Mouse (Mus musculus) embryonic facial prominence, embryonic 13.5 days (tissue): ENCODE data around the gene Elovl7. TPM values are rescaled to one million over a fixed set of nuclear protein-coding genes. Genes with fewer than 3 reads are reported as not detected.
A peak's percentile ranks its signal among the peaks of the same experiment; 100 is the strongest.

ENCODE experiments used
- ATAC-seq: fragments of 200-750 bp; cut with Nextera tagmentation; 2 replicates; pipeline ENCODE4 v1.8.0; 2017; ENCODE audit warnings: low read depth; ENCODE audit not compliant: insufficient number of reproducible peaks, insufficient read depth, low FRiP score, low TSS enrichment
- H3K27ac ChIP-seq: fragments of 300-500 bp; sonication (generic); 2 replicates; pipeline ENCODE4 v1.5.1; 2015; ENCODE audit warnings: moderate library complexity, mild to moderate bottlenecking, inconsistent platforms
- H3K27me3 ChIP-seq: fragments of 300-500 bp; sonication (generic); 2 replicates; pipeline ENCODE4 v1.6.1; 2015; ENCODE audit warnings: mild to moderate bottlenecking, inconsistent platforms
- H3K36me3 ChIP-seq: fragments of 300-500 bp; sonication (generic); 2 replicates; pipeline ENCODE4 v1.6.1; 2015; ENCODE audit warnings: mild to moderate bottlenecking, inconsistent platforms
- H3K4me1 ChIP-seq: fragments of 300-500 bp; sonication (generic); 2 replicates; pipeline ENCODE4 v1.6.1; 2015; ENCODE audit warnings: inconsistent platforms
- H3K4me2 ChIP-seq: fragments of 300-500 bp; sonication (generic); 2 replicates; pipeline ENCODE4 v1.6.1; 2015; ENCODE audit warnings: moderate library complexity, mild to moderate bottlenecking, inconsistent platforms
- H3K4me3 ChIP-seq: fragments of 300-500 bp; sonication (generic); 2 replicates; pipeline ENCODE4 v1.5.1; 2015; ENCODE audit warnings: mild to moderate bottlenecking, inconsistent platforms
- H3K9ac ChIP-seq: fragments of 300-500 bp; sonication (generic); 2 replicates; pipeline ENCODE4 v1.6.1; 2015; ENCODE audit warnings: mild to moderate bottlenecking, inconsistent platforms
- H3K9me3 ChIP-seq: fragments of 300-500 bp; sonication (generic); 2 replicates; pipeline ENCODE4 v1.6.1; 2016; ENCODE audit warnings: inconsistent platforms
- WGBS: fragments of 180-500 bp; shearing (Covaris S2); methylation state at CpG from one replicate; pipeline ENCODE4 v1.1.7; 2015; ENCODE audit warnings: mixed read lengths; 5-methylcytosine and 5-hydroxymethylcytosine counted together
- polyA plus RNA-seq: library from polyadenylated mRNA; unstranded; fragments of >200 nt; fragmentation: Nextera tagmentation; extraction: Ambion mirVana; gene quantifications from 2 replicates; pipeline ENCODE4 v1.2.1, GENCODE M21; 2015

The Elovl7 gene
- polyA plus RNA-seq, 1 experiment from 2014 or later = 3.3 TPM

GRCm38 (mm10) chr13:108207447-108207846, 6.8 kb upstream of the Elovl7 start:
- Histone ChIP-seq H3K9ac (no peak overlapping the region), H3K4me3 (no peak overlapping the region), H3K27me3 (no peaks in the 10 kb centered on the region), H3K9me3 (no peaks in the 10 kb centered on the region), H3K4me2 (no peak overlapping the region), H3K27ac (no peak overlapping the region), H3K36me3 (no peaks in the 10 kb centered on the region), H3K4me1 (no peaks in the 10 kb centered on the region)
- 85% methylated on average over 2 of the region's 2 CpGs for WGBS
- ATAC-seq = no peak

DNA sequence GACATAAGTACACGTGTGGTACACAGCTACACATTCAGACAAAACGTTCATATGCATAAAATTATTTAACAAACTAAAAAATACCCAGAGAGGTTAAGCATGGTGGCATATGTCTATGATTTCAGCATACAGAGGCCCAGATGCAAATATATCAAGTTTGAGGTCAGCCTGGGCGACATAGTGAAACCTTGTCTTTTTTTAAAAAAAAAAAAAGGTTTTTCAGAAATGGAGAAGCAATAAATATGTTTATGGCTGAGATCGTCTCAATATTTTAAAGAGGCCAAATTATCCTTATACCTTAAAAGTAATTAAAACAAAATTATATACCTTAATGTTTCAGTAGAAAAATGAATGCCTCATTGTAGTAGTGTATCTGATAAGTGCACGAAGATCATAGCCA, 6.1 kb upstream of the Elovl7 start:
- Histone ChIP-seq H3K4me3 (no peak overlapping the region), H3K27me3 (peaks cover 1% of the 10 kb centered on the region), H3K27ac (no peak overlapping the region), H3K9ac (no peak overlapping the region), H3K4me1 (no peaks in the 10 kb centered on the region), H3K36me3 (no peaks in the 10 kb centered on the region), H3K4me2 (no peak overlapping the region), H3K9me3 (no peaks in the 10 kb centered on the region)
- no peak for ATAC-seq
- 63% methylated on average over 5 of the region's 5 CpGs for whole genome bisulfite sequencing

- Histone ChIP-seq H3K27me3 (peaks cover 27% of the 10 kb centered on the region), H3K4me2 (no peak overlapping the region), H3K4me1 (peaks cover 12% of the 10 kb centered on the region), H3K36me3 (no peaks in the 10 kb centered on the region), H3K9me3 (no peaks in the 10 kb centered on the region), H3K4me3 (no peak overlapping the region), H3K9ac (no peak overlapping the region), H3K27ac (no peak overlapping the region)
- no peak for ATAC-seq
- WGBS = 92% methylated on average over 8 of the region's 8 CpGs
Observed at GRCm38 (mm10) chr13:108210960-108211359, 3.2 kb upstream of the Elovl7 start.

- Histone ChIP-seq H3K4me3 (no peak overlapping the region), H3K4me2 (no peak overlapping the region), H3K27me3 (peaks cover 41% of the 10 kb centered on the region), H3K4me1 (peaks cover 12% of the 10 kb centered on the region), H3K9me3 (no peaks in the 10 kb centered on the region), H3K36me3 (no peaks in the 10 kb centered on the region), H3K9ac (no peak overlapping the region), H3K27ac (no peak overlapping the region)
- 47% methylated on average over 5 of the region's 5 CpGs for WGBS
- ATAC-seq = no peak
Observed at GRCm38 (mm10) chr13:108212397-108213018, 1.7 kb upstream of the Elovl7 start.

GRCm38 (mm10) chr13:108214485-108215107, 392 bp downstream of the Elovl7 start:
- H3K27me3 ChIP-seq = peaks cover 53% of the 10 kb centered on the region
- H3K9ac ChIP-seq = peak overlapping the region; percentile 74
- no peaks in the 10 kb centered on the region for H3K9me3 ChIP-seq
- peak overlapping the region; percentile 100 for H3K4me2 ChIP-seq
- ATAC-seq = peak; percentile 65
- WGBS = under 1% methylated on average over 45 of the region's 50 CpGs
- H3K27ac ChIP-seq = no peak overlapping the region
- H3K4me3 ChIP-seq = peak overlapping the region; percentile 69
- H3K36me3 ChIP-seq = no peaks in the 10 kb centered on the region
- peaks cover 12% of the 10 kb centered on the region for H3K4me1 ChIP-seq

- H3K9me3 ChIP-seq = no peaks in the 10 kb centered on the region
- H3K4me2 ChIP-seq = peak overlapping the region; percentile 100
- no peaks in the 10 kb centered on the region for H3K36me3 ChIP-seq
- peaks cover 12% of the 10 kb centered on the region for H3K4me1 ChIP-seq
- peak overlapping the region; percentile 74 for H3K9ac ChIP-seq
- H3K27ac ChIP-seq = no peak overlapping the region
- WGBS = 3% methylated on average over 12 of the region's 12 CpGs
- peaks cover 56% of the 10 kb centered on the region for H3K27me3 ChIP-seq
- peak overlapping the region; percentile 69 for H3K4me3 ChIP-seq
- ATAC-seq = no peak
Observed at GRCm38 (mm10) chr13:108215231-108215780, 1.1 kb downstream of the Elovl7 start.

DNA sequence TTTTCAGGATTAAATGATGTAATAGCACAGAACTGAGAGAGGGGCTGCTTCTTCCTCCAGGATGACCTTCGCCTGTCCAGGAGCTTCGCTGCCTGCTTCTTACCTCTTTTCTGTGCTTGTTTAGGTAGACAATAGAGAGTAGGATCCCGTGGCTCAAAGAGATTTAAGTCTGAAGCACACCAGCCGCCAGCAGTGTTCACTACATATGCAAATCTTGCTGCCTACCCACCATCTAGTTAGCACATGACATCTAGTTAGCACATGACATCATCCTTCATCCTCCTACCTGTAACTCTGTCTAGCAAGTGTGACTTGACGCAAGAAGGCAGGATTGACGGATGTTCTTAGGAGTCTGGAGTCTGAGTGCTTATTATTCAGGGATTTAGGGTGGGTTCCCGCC, 5.6 kb downstream of the Elovl7 start:
- peaks cover 8% of the 10 kb centered on the region for H3K4me1 ChIP-seq
- H3K9ac ChIP-seq = no peak overlapping the region
- ATAC-seq = no peak
- H3K4me3 ChIP-seq = no peak overlapping the region
- H3K9me3 ChIP-seq = no peaks in the 10 kb centered on the region
- H3K27ac ChIP-seq = no peak overlapping the region
- peaks cover 41% of the 10 kb centered on the region for H3K27me3 ChIP-seq
- no peak overlapping the region for H3K4me2 ChIP-seq
- 75% methylated on average over 7 of the region's 7 CpGs for WGBS
- H3K36me3 ChIP-seq = no peaks in the 10 kb centered on the region

- Histone ChIP-seq H3K4me3 (no peak overlapping the region), H3K4me1 (no peaks in the 10 kb centered on the region), H3K4me2 (no peak overlapping the region), H3K27ac (no peak overlapping the region), H3K9ac (no peak overlapping the region), H3K27me3 (no peaks in the 10 kb centered on the region), H3K36me3 (no peaks in the 10 kb centered on the region), H3K9me3 (no peaks in the 10 kb centered on the region)
- ATAC-seq = no peak
- 75% methylated on average over 3 of the region's 3 CpGs for WGBS
Observed at GRCm38 (mm10) chr13:108229191-108229590, 15.0 kb downstream of the Elovl7 start.

DNA sequence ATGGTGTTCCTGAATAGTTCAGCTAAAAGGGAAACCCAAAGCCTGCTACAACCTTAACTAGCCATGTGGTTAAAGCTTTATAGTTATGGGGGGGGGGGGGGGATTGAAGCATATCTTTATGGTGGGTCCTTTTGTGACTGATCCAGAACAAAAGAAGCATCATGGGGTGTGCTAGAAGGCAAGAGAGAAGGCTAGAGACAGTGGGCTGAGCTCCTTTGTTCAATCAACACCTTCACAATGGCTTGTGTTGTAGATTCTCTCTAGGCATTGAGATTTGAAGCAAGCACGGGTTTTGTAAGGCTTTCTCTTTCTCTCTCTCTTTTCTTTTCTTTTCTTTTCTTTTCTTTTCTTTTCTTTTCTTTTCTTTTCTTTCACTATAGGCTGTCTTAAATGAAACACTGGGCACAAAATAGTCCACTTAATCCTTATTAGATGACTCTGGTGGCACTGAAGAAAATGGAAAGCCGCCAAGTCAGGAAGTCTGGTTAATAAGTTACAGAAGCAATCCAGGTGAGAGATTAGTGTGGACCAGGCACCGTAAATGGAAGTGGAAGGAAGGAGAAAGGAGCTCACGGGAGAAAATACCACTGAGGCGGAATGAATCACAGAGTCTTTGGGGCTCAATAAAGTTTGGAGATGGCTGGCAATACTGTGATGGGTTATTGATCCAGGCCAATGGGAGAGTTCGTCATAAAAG, 15.6 kb downstream of the Elovl7 start:
- WGBS = 77% methylated on average over 6 of the region's 6 CpGs
- no peak for ATAC-seq
- no peak overlapping the region for H3K9ac ChIP-seq

DNA sequence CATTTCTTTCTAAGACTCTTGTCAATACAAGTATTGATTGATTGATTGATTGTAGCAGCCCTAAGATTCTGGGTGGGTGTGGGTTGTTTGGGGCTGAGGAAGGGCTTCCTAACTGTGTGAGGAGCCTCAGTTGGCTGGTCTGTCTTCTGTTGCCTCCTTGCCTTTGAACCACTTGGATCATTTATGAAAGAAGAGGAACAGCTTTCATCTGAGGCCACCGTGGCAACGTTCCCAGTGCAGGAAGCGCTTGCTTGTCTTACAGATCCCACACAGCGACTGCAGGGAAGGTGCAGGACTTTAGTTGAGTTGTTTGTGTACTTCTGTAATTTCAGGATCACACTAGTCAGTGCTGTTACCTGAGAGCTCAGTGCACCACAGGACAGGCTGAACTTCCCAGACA, 25.8 kb downstream of the Elovl7 start:
- no peak for ATAC-seq
- Histone ChIP-seq H3K9me3 (no peaks in the 10 kb centered on the region), H3K27ac (no peak overlapping the region), H3K36me3 (no peaks in the 10 kb centered on the region), H3K4me3 (no peak overlapping the region), H3K27me3 (no peaks in the 10 kb centered on the region), H3K4me2 (no peak overlapping the region), H3K9ac (no peak overlapping the region), H3K4me1 (no peaks in the 10 kb centered on the region)
- WGBS = 57% methylated on average over 4 of the region's 4 CpGs

More for the DNA sequence above, 15.6 kb downstream of the Elovl7 start:
- Histone ChIP-seq H3K36me3 (no peaks in the 10 kb centered on the region), H3K9me3 (no peaks in the 10 kb centered on the region), H3K27ac (no peak overlapping the region), H3K4me2 (no peak overlapping the region), H3K27me3 (no peaks in the 10 kb centered on the region), H3K4me3 (no peak overlapping the region), H3K4me1 (no peaks in the 10 kb centered on the region)

- H3K9me3 ChIP-seq = no peaks in the 10 kb centered on the region
- no peak overlapping the region for H3K4me3 ChIP-seq
- H3K4me1 ChIP-seq = no peaks in the 10 kb centered on the region
- no peak overlapping the region for H3K9ac ChIP-seq
- H3K36me3 ChIP-seq = no peaks in the 10 kb centered on the region
- H3K27me3 ChIP-seq = no peaks in the 10 kb centered on the region
- H3K27ac ChIP-seq = no peak overlapping the region
- 85% methylated on average over 5 of the region's 5 CpGs for WGBS
- ATAC-seq = no peak
- H3K4me2 ChIP-seq = no peak overlapping the region
Observed at GRCm38 (mm10) chr13:108241715-108242114, 27.5 kb downstream of the Elovl7 start.
